Mouse (Mus musculus) liver, embryonic 14.5 days (tissue): Measurements from ENCODE around the gene Tmem176a.

Experiments used
- CTCF ChIP-seq: IDR thresholded peaks from 2 replicates; pipeline ENCODE4 v1.5.1; 2016; ENCODE audit warnings: antibody characterized with exemption, low read depth, control low read depth
- EP300 ChIP-seq: IDR thresholded peaks from 2 replicates; pipeline ENCODE4 v1.6.1; 2016; ENCODE audit warnings: antibody characterized with exemption, low read depth

DNA sequence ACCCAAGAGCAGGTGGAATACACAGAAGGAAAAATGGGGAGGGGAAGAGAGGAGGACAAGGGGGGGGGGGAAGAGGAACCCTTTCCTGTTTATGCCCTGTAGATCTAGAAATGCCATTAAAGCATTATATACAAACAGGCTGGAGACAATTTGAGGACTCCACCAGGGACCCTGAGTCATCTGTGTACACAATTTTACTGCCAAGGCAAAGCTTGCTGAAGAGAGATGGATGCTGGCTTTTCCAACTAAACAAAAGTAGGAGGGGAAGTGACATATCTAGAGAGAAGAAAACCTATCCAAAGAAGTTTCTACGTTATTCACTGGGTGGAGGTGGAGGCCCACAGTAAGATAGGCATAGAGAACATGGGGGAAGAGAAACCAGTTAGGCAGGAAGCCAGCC lies 10.5 kb upstream of the Tmem176a start:
- TF ChIP-seq CTCF (no peak), EP300 (no peak)
